Mouse (Mus musculus) myocyte (in vitro differentiated cells): ENCODE measurements around the gene Smpd4.

Experiments used
- CEBPB ChIP-seq: IDR thresholded peaks from 2 replicates; pipeline ENCODE4 v1.6.1; 2011; ENCODE audit warnings: mild to moderate bottlenecking, moderate library complexity; ENCODE audit not compliant: poor library complexity, insufficient read depth, severe bottlenecking
- E2F4 ChIP-seq: IDR thresholded peaks from one replicate; pipeline ENCODE4 v1.6.1; 2011; ENCODE audit warnings: mild to moderate bottlenecking, control low read depth, moderate library complexity; ENCODE audit not compliant: insufficient read depth
- MAX ChIP-seq: IDR thresholded peaks from one replicate; pipeline ENCODE4 v1.6.1; 2011; ENCODE audit warnings: low read depth, mild to moderate bottlenecking, control low read depth
- MYOD1 ChIP-seq, 3 experiments: IDR thresholded peaks; one replicate each; pipeline ENCODE4 v1.6.1; 2011; ENCODE audit warnings: control low read depth in 2 of 3, low read depth in 2 of 3, mild to moderate bottlenecking in 2 of 3, moderate library complexity in 1 of 3; ENCODE audit not compliant: insufficient read length in 2 of 3, control insufficient read depth in 1 of 3
- MYOG ChIP-seq, 3 experiments: IDR thresholded peaks; one replicate each; pipeline ENCODE4 v1.6.1; 2011; ENCODE audit warnings: control low read depth in 2 of 3, low read depth in 2 of 3, mild to moderate bottlenecking in 2 of 3; ENCODE audit not compliant: insufficient read length in 2 of 3, control insufficient read depth in 1 of 3, insufficient read depth in 1 of 3
- POLR2A ChIP-seq: IDR thresholded peaks from one replicate; pipeline ENCODE4 v1.6.1; 2011; ENCODE audit warnings: low read depth, mild to moderate bottlenecking, control low read depth, moderate library complexity; ENCODE audit not compliant: insufficient read length
- POLR2AphosphoS2 ChIP-seq: IDR thresholded peaks from one replicate; pipeline ENCODE4 v1.6.1; 2011; ENCODE audit warnings: low read depth, control low read depth; ENCODE audit not compliant: insufficient read length
- REST ChIP-seq: IDR thresholded peaks from one replicate; pipeline ENCODE4 v1.6.1; 2011; ENCODE audit warnings: mild to moderate bottlenecking, control low read depth, moderate library complexity; ENCODE audit not compliant: insufficient read depth, insufficient read length
- SRF ChIP-seq: IDR thresholded peaks from one replicate; pipeline ENCODE4 v1.6.1; 2011; ENCODE audit warnings: low read depth; ENCODE audit not compliant: control insufficient read depth, insufficient read length
- TCF12 ChIP-seq: IDR thresholded peaks from one replicate; pipeline ENCODE4 v1.6.1; 2011; ENCODE audit warnings: mild to moderate bottlenecking, control low read depth; ENCODE audit not compliant: poor library complexity, insufficient read depth, severe bottlenecking
- USF1 ChIP-seq: IDR thresholded peaks from one replicate; pipeline ENCODE4 v1.6.1; 2011; ENCODE audit warnings: low read depth, mild to moderate bottlenecking, control low read depth, moderate library complexity

DNA sequence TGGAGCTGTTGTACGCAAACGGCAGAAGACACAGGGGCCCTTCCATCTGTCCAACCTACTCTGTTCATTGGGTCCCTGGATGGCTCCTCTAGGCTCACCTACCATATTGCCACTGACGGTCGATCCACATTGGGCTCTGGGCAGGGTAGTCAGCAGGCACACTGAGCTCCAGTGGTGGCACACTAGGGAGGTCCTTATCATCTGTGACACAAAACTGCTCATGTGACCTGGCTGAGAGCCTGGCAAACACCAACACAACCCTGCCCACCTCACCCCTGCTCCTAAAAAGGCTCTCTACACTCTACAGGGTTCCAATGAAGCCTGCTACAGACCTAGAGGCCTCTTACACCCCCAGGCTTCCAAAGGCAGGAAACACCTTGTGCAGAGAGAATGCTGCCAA, 33.5 kb downstream of the Smpd4 start:
- TF ChIP-seq POLR2A (no peak), CEBPB (no peak), USF1 (no peak), SRF (no peak), E2F4 (no peak), POLR2AphosphoS2 (no peak), TCF12 (no peak), MAX (no peak), MYOG (IDR thresholded peaks at IDR 0.05; ENCODE audit: control insufficient read depth in 1 of 3, insufficient read depth in 1 of 3, insufficient read length in 2 of 3, low read depth in 2 of 3) (no peak), MYOD1 (IDR thresholded peaks at IDR 0.05; ENCODE audit: control insufficient read depth in 1 of 3, insufficient read length in 2 of 3, low read depth in 2 of 3) (no peak), REST (no peak)
